Mouse (Mus musculus) stomach, embryonic 15.5 days (tissue): ENCODE results near the gene Net1. TPM values are rescaled to one million over a fixed set of nuclear protein-coding genes. Genes with fewer than 3 reads are reported as not detected.

Source experiments
- ATAC-seq: fragments of 200-750 bp; cut with Nextera tagmentation; 2 replicates; pipeline ENCODE4 v1.8.0; 2017; ENCODE audit warnings: low read depth, moderate number of reproducible peaks, moderate TSS enrichment; ENCODE audit not compliant: insufficient read depth, low FRiP score
- H3K27ac ChIP-seq: fragments of 300-500 bp; sonication (generic); 2 replicates; pipeline ENCODE4 v1.5.1; 2015; ENCODE audit warnings: mild to moderate bottlenecking, inconsistent platforms
- H3K27me3 ChIP-seq: fragments of 300-500 bp; sonication (generic); replicated peaks from 2 replicates; pipeline ENCODE4 v1.6.1; 2015; ENCODE audit warnings: inconsistent platforms
- H3K36me3 ChIP-seq: fragments of 300-500 bp; sonication (generic); 2 replicates; pipeline ENCODE4 v1.6.1; 2015; ENCODE audit warnings: inconsistent platforms
- H3K4me1 ChIP-seq: fragments of 300-500 bp; sonication (generic); 2 replicates; pipeline ENCODE4 v1.6.1; 2015; ENCODE audit warnings: inconsistent platforms
- H3K4me2 ChIP-seq: fragments of 300-500 bp; sonication (generic); 2 replicates; pipeline ENCODE4 v1.6.1; 2015; ENCODE audit warnings: mild to moderate bottlenecking, inconsistent platforms
- H3K4me3 ChIP-seq: fragments of 300-500 bp; sonication (generic); replicated peaks from 2 replicates; pipeline ENCODE4 v1.5.1; 2015; ENCODE audit warnings: inconsistent platforms
- H3K9ac ChIP-seq: fragments of 300-500 bp; sonication (generic); 2 replicates; pipeline ENCODE4 v1.6.1; 2015; ENCODE audit warnings: inconsistent platforms
- H3K9me3 ChIP-seq: fragments of 300-500 bp; sonication (generic); 2 replicates; pipeline ENCODE4 v1.6.1; 2016; ENCODE audit warnings: inconsistent platforms
- WGBS: fragments of 180-500 bp; shearing (Covaris S2); methylation state at CpG from one replicate; pipeline ENCODE4 v1.1.7; 2015; 5-methylcytosine and 5-hydroxymethylcytosine counted together
- polyA plus RNA-seq: library from polyadenylated mRNA; unstranded; fragments of >200 nt; fragmentation: Nextera tagmentation; extraction: Ambion mirVana; gene quantifications from 2 replicates; pipeline ENCODE4 v1.2.1, GENCODE M21; 2015

The Net1 gene
- polyA plus RNA-seq, 1 experiment from 2014 or later, result 104 TPM

GRCm38 (mm10) chr13:3886663-3887062 is 31.4 kb downstream of the Net1 start:
- Histone ChIP-seq H3K4me3 (no peak overlapping the region), H3K27ac (no peak overlapping the region), H3K4me2 (no peak overlapping the region), H3K27me3 (no peaks in the 10 kb centered on the region), H3K9ac (no peak overlapping the region), H3K9me3 (no peaks in the 10 kb centered on the region), H3K4me1 (no peaks in the 10 kb centered on the region), H3K36me3 (peaks cover 36% of the 10 kb centered on the region)
- no peak for ATAC-seq
- WGBS, result 92% methylated on average over 7 of the region's 7 CpGs

GRCm38 (mm10) chr13:3877679-3878220 is 40.3 kb downstream of the Net1 start:
- peaks cover 10% of the 10 kb centered on the region; the same call in 1 of the 2 replicates for H3K4me1 ChIP-seq
- ATAC-seq, result no peak
- WGBS, result 47% methylated on average over 4 of the region's 4 CpGs
- H3K9me3 ChIP-seq, result no peaks in the 10 kb centered on the region
- no peaks in the 10 kb centered on the region for H3K27me3 ChIP-seq
- no peak overlapping the region for H3K9ac ChIP-seq
- peaks cover 9% of the 10 kb centered on the region; the same call in 1 of the 2 replicates for H3K36me3 ChIP-seq
- no peak overlapping the region for H3K4me2 ChIP-seq
- H3K4me3 ChIP-seq, result no peak overlapping the region
- H3K27ac ChIP-seq, result peak overlapping the region; percentile 73

GRCm38 (mm10) chr13:3877185-3877584 is 40.8 kb downstream of the Net1 start:
- no peak overlapping the region for H3K9ac ChIP-seq
- peak overlapping the region; percentile 73 for H3K27ac ChIP-seq
- no peaks in the 10 kb centered on the region for H3K27me3 ChIP-seq
- peaks cover 9% of the 10 kb centered on the region; the same call in 1 of the 2 replicates for H3K36me3 ChIP-seq
- peaks cover 10% of the 10 kb centered on the region; the same call in 1 of the 2 replicates for H3K4me1 ChIP-seq
- H3K4me3 ChIP-seq, result no peak overlapping the region
- peak; percentile 72; the same call in 1 of the 2 replicates for ATAC-seq
- H3K4me2 ChIP-seq, result no peak overlapping the region
- 53% methylated on average over 6 of the region's 6 CpGs for WGBS
- no peaks in the 10 kb centered on the region for H3K9me3 ChIP-seq

GRCm38 (mm10) chr13:3876448-3876847 is 41.6 kb downstream of the Net1 start:
- no peak overlapping the region for H3K9ac ChIP-seq
- H3K36me3 ChIP-seq, result peaks cover 2% of the 10 kb centered on the region; the same call in 1 of the 2 replicates
- no peaks in the 10 kb centered on the region for H3K27me3 ChIP-seq
- H3K4me3 ChIP-seq, result no peak overlapping the region
- 56% methylated on average over 6 of the region's 6 CpGs for WGBS
- no peak overlapping the region for H3K27ac ChIP-seq
- peaks cover 10% of the 10 kb centered on the region; the same call in 1 of the 2 replicates for H3K4me1 ChIP-seq
- no peak overlapping the region for H3K4me2 ChIP-seq
- no peaks in the 10 kb centered on the region for H3K9me3 ChIP-seq
- ATAC-seq, result no peak

GRCm38 (mm10) chr13:3872832-3873231 is 45.2 kb downstream of the Net1 start:
- no peaks in the 10 kb centered on the region for H3K27me3 ChIP-seq
- no peaks in the 10 kb centered on the region for H3K9me3 ChIP-seq
- WGBS, result 87% methylated on average over 4 of the region's 4 CpGs
- no peak for ATAC-seq
- no peak overlapping the region for H3K27ac ChIP-seq
- H3K4me2 ChIP-seq, result no peak overlapping the region
- no peaks in the 10 kb centered on the region for H3K36me3 ChIP-seq
- H3K4me1 ChIP-seq, result peaks cover 9% of the 10 kb centered on the region; the same call in 1 of the 2 replicates
- no peak overlapping the region for H3K4me3 ChIP-seq
- H3K9ac ChIP-seq, result no peak overlapping the region

- ATAC-seq, result no peak
- Histone ChIP-seq H3K9me3 (no peaks in the 10 kb centered on the region), H3K4me2 (no peak overlapping the region), H3K27me3 (no peaks in the 10 kb centered on the region), H3K4me3 (no peak overlapping the region), H3K4me1 (peaks cover 6% of the 10 kb centered on the region; the same call in 1 of the 2 replicates), H3K36me3 (no peaks in the 10 kb centered on the region), H3K27ac (no peak overlapping the region), H3K9ac (no peak overlapping the region)
Observed at GRCm38 (mm10) chr13:3869901-3870300, 48.1 kb downstream of the Net1 start.

- peaks cover 6% of the 10 kb centered on the region; the same call in 1 of the 2 replicates for H3K4me1 ChIP-seq
- H3K27me3 ChIP-seq, result no peaks in the 10 kb centered on the region
- ATAC-seq, result peak; percentile 89
- 0 out of 2 replicates have a peak overlapping the region, but pooled peaks have one; percentile 21 for H3K27ac ChIP-seq
- no peak overlapping the region for H3K4me2 ChIP-seq
- no peaks in the 10 kb centered on the region for H3K9me3 ChIP-seq
- H3K4me3 ChIP-seq, result no peak overlapping the region
- no peak overlapping the region for H3K9ac ChIP-seq
- 74% methylated on average over 6 of the region's 6 CpGs for WGBS
- H3K36me3 ChIP-seq, result no peaks in the 10 kb centered on the region
Observed at GRCm38 (mm10) chr13:3867158-3867557, 50.9 kb downstream of the Net1 start.

- Histone ChIP-seq H3K9ac (no peak overlapping the region), H3K9me3 (no peaks in the 10 kb centered on the region), H3K4me1 (peaks cover 6% of the 10 kb centered on the region; the same call in 1 of the 2 replicates), H3K36me3 (no peaks in the 10 kb centered on the region), H3K4me3 (no peak overlapping the region), H3K4me2 (no peak overlapping the region), H3K27me3 (no peaks in the 10 kb centered on the region), H3K27ac (peak overlapping the region; percentile 32; the same call in 1 of the 2 replicates)
- peak; percentile 58 for ATAC-seq
- 73% methylated on average over 8 of the region's 8 CpGs for WGBS
Observed at GRCm38 (mm10) chr13:3866355-3867052, 51.5 kb downstream of the Net1 start.

- 67% methylated on average over 14 of the region's 14 CpGs for WGBS
- ATAC-seq, result peak; percentile 24
- H3K27me3 ChIP-seq, result no peaks in the 10 kb centered on the region
- H3K4me3 ChIP-seq, result no peak overlapping the region
- H3K9ac ChIP-seq, result no peak overlapping the region
- peaks cover 6% of the 10 kb centered on the region; the same call in 1 of the 2 replicates for H3K4me1 ChIP-seq
- H3K36me3 ChIP-seq, result no peaks in the 10 kb centered on the region
- H3K27ac ChIP-seq, result peak overlapping the region; percentile 32; the same call in 1 of the 2 replicates
- H3K9me3 ChIP-seq, result no peaks in the 10 kb centered on the region
- no peak overlapping the region for H3K4me2 ChIP-seq
Observed at GRCm38 (mm10) chr13:3865648-3866354, 52.2 kb downstream of the Net1 start.

GRCm38 (mm10) chr13:3862922-3863580 is 55.0 kb downstream of the Net1 start:
- peaks cover 6% of the 10 kb centered on the region; the same call in 1 of the 2 replicates for H3K4me1 ChIP-seq
- H3K9ac ChIP-seq, result no peak overlapping the region
- no peak overlapping the region for H3K4me3 ChIP-seq
- H3K4me2 ChIP-seq, result no peak overlapping the region
- H3K27me3 ChIP-seq, result no peaks in the 10 kb centered on the region
- H3K9me3 ChIP-seq, result no peaks in the 10 kb centered on the region
- peak; percentile 68 for ATAC-seq
- 78% methylated on average over 10 of the region's 10 CpGs for WGBS
- H3K36me3 ChIP-seq, result no peaks in the 10 kb centered on the region
- no peak overlapping the region for H3K27ac ChIP-seq

- no peaks in the 10 kb centered on the region for H3K27me3 ChIP-seq
- no peak overlapping the region for H3K27ac ChIP-seq
- ATAC-seq, result no peak
- H3K4me2 ChIP-seq, result no peak overlapping the region
- no peak overlapping the region for H3K9ac ChIP-seq
- 67% methylated on average over 3 of the region's 3 CpGs for WGBS
- no peaks in the 10 kb centered on the region for H3K36me3 ChIP-seq
- H3K9me3 ChIP-seq, result no peaks in the 10 kb centered on the region
- H3K4me3 ChIP-seq, result no peak overlapping the region
- H3K4me1 ChIP-seq, result peaks cover 6% of the 10 kb centered on the region; the same call in 1 of the 2 replicates
Observed at GRCm38 (mm10) chr13:3862325-3862724, 55.7 kb downstream of the Net1 start.
